Mouse (Mus musculus): Measurements from ENCODE around the gene Ndufaf2.

Ndufaf2 gene

DNA sequence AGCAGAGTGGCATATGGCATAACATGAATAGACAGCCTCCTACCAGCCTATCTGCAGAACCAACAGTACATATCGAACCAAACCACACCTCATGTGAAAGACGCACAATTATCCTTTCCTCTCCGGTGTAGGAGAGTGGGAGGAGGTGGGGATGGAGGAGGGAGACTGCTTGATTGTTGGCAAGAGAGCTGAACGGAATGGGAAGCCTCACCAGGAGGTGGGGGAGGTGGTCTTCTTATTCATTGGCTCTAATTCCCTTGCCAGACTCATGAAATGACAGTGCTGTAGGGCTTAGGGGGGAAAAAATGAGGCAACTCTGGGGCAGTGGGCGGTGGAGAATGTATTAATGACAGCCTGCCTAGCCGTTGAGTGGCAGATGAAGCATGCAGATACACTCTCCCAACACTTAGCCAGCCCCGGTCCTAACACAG is 188.4 kb downstream of the Ndufaf2 start:
- DNase-seq (ENCODE audit: inconsistent age in 2 of 2, low spot score in 1 of 2) = no peak

DNA sequence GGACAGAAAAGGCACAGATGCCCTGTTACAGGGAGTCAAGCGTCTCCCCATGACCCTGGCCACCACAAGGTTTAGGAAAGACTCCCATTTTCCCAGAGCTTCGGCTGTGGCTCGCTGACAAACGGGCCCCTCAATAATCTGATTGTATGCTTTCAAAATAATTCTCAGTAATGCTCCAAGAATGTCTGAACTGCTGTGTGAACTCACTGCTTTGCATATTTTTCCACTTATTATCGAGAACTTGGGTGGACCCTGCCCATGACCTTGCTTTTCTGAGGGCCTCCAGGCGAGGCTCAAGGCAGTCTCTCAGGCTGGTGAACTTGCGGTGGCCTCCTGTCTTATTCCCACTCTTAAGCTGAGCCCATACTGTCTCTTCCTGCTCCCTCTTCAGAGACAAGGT is 193.8 kb downstream of the Ndufaf2 start:
- DNase-seq (ENCODE audit: inconsistent age in 2 of 2, low spot score in 1 of 2) = no peak

DNA sequence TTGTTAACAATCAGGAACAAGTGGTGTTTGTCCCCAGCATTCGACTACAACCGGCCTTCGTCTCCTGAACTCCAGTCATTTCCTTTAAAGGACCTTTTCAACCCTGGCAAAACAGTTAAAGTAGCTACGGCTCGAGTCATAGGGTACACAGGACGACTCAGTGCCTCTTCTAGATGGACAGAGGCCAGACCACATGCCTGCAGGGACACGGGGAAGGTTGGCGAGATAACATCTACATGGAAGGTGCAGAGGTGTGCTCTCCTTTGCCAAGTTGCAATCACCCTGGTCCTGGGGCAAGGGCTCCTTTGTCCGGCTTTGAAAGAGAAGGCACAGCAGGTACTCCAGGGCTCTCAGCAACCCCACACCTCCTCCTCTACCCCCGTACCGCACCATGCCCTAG is 195.0 kb downstream of the Ndufaf2 start:
- DNase-seq (ENCODE audit: inconsistent age in 2 of 2, low spot score in 1 of 2) = peak in 1 of 2 experiments; percentile 41

DNA sequence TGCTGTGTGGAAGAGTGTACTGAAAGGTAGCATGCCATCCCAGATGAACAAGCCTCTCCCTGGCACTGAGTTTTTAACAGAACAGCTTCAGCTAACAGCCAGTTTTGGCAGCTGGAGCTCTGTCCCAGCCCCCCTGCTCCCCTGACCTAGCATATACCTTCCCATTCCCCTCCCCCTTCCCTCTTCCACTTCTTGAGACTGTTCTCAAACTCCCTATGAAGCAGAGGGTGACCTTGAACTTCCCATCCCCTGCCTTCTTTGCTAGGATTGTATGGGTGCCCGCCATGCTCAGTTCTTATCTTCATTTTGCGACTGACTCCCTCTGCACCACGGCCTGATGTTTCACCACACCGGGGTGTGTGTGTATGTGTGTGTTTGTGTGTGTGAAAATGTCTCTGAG is 195.7 kb downstream of the Ndufaf2 start:
- DNase-seq (ENCODE audit: inconsistent age in 2 of 2, low spot score in 1 of 2) = no peak

DNA sequence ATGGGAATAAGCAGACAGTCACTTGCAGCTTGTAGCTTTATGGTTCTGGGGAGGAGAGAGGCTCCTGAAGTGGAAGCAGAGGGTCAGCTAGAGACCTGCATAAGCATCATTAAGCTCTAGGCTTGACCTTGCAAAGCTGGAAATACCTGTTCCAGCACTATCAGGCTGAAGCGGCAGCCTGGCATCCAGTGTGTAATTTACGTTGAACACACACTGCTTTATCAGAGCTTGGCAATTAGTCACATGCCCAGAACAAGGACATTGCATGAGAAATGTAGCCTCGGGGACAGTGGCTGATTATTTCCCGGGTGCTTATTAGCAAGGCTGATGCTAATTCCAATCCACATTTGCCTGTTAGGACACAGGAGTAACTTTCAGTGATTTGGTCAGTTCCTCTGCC is 196.5 kb downstream of the Ndufaf2 start:
- peak; percentile 34 to 73 for DNase-seq (ENCODE audit: inconsistent age in 2 of 2, low spot score in 1 of 2)

DNA sequence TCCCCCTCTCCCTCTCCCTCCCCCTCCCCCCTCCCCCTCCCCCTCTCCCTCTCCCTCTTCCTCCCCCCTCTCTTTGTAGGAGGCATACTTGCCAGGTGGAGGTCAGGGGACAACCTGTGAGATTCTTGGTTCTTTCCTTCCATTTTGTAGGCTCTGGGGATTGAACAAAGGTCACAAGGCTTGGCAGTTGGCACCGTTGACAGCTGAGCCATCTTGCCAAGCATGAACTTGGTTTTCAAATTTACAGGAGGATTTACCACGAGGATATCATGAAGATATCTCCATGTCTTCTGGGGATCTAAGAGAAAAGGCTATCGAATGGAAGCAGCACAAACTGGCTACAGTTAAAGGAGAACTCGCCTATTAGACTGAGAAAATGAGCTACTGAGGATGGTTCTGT is 196.9 kb downstream of the Ndufaf2 start:
- no peak for DNase-seq (ENCODE audit: inconsistent age in 2 of 2, low spot score in 1 of 2)

DNA sequence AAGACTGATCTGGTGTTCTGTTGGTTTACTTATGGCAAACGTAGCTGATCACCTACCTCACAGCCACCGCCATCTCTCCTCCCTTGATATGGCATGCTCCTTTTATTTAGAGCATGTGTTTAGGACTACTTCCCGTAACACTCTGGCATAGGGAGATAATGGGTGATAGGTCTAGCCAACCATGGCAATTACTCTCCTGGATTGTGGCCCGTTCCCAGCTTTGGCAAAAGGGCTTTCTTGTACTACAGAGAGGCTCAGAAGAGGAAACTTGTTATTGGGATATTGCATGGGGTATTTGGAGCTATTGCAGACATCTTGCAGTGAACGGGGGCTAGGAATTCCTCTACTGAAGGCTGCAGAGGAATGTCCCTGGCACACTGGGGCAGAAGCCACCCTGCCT is 197.9 kb downstream of the Ndufaf2 start:
- DNase-seq (ENCODE audit: inconsistent age in 2 of 2, low spot score in 1 of 2) = peak in 1 of 2 experiments; percentile 35

DNA sequence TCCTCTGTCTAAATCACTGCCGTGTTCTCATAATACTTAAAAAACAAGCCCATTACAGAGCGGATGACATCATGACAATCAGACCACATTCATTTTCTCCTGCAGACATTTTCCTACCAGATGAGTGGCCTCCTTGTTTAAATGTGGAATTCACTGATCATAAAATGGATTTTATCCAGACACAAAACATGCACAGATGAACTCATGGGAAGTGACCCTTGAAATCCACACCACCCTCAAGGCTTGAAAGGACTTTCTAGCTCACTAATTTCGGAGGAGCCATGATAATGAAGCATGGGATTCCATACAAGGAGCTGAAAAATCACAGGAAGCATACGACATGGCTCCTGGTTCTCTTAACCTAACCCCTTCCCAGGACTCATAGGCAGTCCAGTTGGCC is 198.5 kb downstream of the Ndufaf2 start:
- DNase-seq (ENCODE audit: inconsistent age in 2 of 2, low spot score in 1 of 2) = no peak

DNA sequence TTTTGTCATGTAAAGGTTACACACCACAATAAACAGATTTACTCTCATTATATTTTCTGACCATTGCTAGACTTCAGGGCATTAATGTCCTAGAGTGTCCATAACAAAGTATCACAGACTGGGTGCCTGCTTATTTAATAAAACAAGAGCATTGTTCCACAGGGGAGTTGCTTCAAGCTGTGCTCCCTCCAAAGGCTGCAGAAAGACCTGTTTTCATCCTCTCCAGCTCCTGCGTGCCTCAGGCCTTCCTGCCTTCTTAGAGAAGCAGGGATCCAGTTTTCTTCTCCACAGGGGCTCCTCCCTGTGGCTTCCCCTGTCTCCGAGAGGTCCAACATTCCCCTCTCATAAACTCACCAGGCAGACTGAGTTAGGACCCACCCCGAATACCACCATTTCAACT is 202.2 kb downstream of the Ndufaf2 start:
- DNase-seq (ENCODE audit: inconsistent age in 2 of 2, low spot score in 1 of 2) = no peak

DNA sequence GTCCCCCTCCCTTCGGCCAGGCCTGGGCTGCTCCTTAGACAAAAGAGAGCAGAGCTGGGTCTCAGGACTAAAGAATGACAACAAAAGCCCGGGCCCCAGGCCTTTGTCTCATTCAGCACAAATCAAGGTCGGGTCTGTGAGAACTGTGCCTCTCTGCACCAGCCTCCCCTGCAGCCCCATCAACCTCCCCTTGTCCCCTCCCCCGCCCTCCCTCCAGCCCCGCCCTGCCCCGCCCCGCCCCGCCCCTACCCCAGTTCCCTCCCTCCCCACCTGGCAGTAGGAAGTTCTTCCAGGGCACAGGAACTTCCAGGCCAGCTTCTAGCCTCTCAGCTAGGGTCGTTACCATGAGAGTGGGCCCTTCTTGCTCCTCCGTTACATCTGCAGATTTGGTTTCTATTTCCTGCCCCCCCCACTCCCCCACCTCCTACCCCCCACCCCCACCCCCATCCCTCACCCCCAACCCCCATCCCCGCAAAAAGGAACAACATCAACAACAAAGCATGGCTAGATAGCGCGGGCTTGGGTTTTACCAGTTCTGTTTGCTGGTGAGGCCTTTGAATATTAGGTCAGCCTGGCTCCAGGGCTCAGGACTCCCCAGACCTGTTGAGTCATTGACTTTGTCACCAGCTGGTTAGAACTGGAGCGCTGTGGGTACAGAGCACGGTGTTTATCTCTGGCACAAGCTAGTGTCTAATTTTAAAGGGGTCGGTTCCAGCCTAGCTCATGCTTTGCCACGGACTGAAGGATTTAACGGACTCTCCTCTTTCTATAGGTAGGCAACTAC is 202.9 kb downstream of the Ndufaf2 start:
- peak; percentile 59 to 72 for DNase-seq (ENCODE audit: inconsistent age in 2 of 2, low spot score in 1 of 2)

DNA sequence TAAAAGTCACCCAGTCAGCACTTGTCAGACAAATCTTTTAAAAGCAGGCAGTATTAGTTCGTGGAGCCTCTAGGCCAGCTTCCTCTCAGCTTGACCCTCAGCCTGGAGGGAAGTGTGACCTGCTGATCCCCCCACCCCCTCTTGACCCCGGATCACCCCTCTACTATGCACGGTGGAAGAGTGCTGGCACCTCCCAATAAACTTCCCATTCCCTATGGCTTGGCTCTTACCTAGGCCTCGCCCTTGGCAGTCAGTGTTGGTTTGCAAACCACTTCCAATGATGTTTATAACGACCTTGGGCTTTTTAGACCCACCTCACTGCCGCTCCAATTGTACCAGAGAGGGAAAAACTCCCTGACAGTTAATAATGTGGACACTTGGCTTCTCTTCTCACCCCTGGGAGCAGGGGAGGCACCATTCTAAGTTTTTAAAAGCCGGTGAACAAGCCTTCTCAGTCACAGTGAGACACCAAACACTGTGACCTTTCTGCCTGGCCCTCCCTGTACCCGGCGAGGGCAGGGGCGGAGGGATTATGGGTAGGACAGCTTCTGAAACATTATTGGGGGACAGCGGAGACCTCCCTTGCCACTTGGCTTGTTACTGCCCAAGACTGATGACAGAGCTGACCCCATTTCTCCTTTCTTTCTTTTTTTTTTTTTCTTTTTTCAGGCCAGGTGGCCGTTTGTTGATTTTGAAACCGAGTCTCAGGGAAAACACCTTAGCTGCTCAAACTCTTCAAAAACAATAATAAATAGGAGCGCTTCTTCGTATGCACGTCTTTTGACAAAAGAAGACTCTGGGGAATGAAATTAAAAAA is 203.8 kb downstream of the Ndufaf2 start:
- peak in 1 of 2 experiments; percentile 47 for DNase-seq (ENCODE audit: inconsistent age in 2 of 2, low spot score in 1 of 2)

DNA sequence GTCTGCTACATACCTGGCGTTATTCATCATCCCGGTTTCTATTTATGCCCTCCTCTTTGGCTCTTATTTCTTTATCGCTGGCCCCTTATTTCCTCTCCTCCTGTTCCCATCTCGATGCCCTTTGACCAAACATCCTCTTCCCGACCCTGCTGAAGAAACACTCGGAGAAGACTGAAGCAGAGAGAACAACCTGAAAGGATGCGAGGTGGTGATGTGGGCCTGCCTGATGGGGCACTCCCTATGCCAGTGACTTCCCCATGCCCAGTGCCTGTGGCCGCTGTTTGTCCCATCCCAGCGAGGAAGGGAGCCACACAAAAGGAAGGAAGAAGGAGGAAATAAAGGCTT is 204.4 kb downstream of the Ndufaf2 start:
- peak in 1 of 2 experiments; percentile 36 for DNase-seq (ENCODE audit: inconsistent age in 2 of 2, low spot score in 1 of 2)

Measured in adrenal gland, adult (tissue).